Comparison of ENCODE assay signal across 9 mouse cellular contexts in genomic region chr3:116661870-116662414, GRCm38 (mm10). TPM values are rescaled to one million over a fixed set of nuclear protein-coding genes. Genes with fewer than 3 reads are reported as not detected.
A peak's percentile ranks its signal among the peaks of the same experiment; 100 is the strongest.
DNase-seq lines count a peak whose midpoint lies in the region; ATAC-seq and TF ChIP-seq lines count a peak whose summit lies in the region.
"Had no signal": no experiment of that assay in that cellular context is flagged by ENCODE, and none has a peak within 500 bp of the region (broad histone marks: within the 10 kb centered on the region; RNA-seq: fewer than 3 reads in every experiment).

No protein-coding gene starts in this region.

- no peak for TF ChIP-seq EP300 in MEL (IDR thresholded peaks at IDR 0.05; ENCODE audit: low read depth in 1 of 2, low read length in 2 of 2)

- peaks cover 0 to 25% of the 10 kb centered on the region in 2 experiments; a peak in 3 of 4 replicates for H3K36me3 ChIP-seq in MEL (ENCODE audit: control insufficient read depth in 1 of 2, insufficient read depth in 2 of 2, low read length in 2 of 2)
- no peaks in the 10 kb centered on the region for H3K36me3 ChIP-seq in embryonic facial prominence, embryonic 14.5 days (ENCODE audit: control insufficient read depth, insufficient read depth, low read length)
- no peaks in the 10 kb centered on the region for H3K36me3 ChIP-seq in hindbrain, embryonic 14.5 days (replicated peaks; ENCODE audit: control insufficient read depth, insufficient read depth)
- no peaks in the 10 kb centered on the region for H3K36me3 ChIP-seq in liver, embryonic 15.5 days (replicated peaks)
- no peaks in the 10 kb centered on the region for H3K36me3 ChIP-seq in stomach, embryonic 15.5 days

- H3K27me3 ChIP-seq in MEL (ENCODE audit: control insufficient read depth in 1 of 2, insufficient read depth in 2 of 2, low read length in 2 of 2), result no peaks in the 10 kb centered on the region
- H3K27me3 ChIP-seq in embryonic facial prominence, embryonic 14.5 days (replicated peaks; ENCODE audit: control insufficient read depth, insufficient read depth, low read length), result no peaks in the 10 kb centered on the region
- H3K27me3 ChIP-seq in hindbrain, embryonic 14.5 days (ENCODE audit: control insufficient read depth, insufficient read depth, low read length), result no peaks in the 10 kb centered on the region
- no peaks in the 10 kb centered on the region for H3K27me3 ChIP-seq in liver, embryonic 15.5 days
- no peaks in the 10 kb centered on the region for H3K27me3 ChIP-seq in stomach, embryonic 15.5 days (replicated peaks)

- TF ChIP-seq RAD21 in MEL (IDR thresholded peaks at IDR 0.05; ENCODE audit: low read depth, low read length), result no peak

- WGBS in embryonic facial prominence, embryonic 14.5 days, result 0% methylated on average over 24 of the region's 68 CpGs
- under 1% methylated on average over 55 of the region's 68 CpGs for WGBS in hindbrain, embryonic 14.5 days
- under 1% methylated on average over 66 of the region's 68 CpGs for WGBS in liver, embryonic 15.5 days (ENCODE audit: insufficient replicate concordance)
- under 1% methylated on average over 62 of the region's 68 CpGs for WGBS in stomach, embryonic 15.5 days

- no peaks in the 10 kb centered on the region for H3K9me3 ChIP-seq in MEL (replicated peaks; ENCODE audit: insufficient read depth, low read length)
- no peaks in the 10 kb centered on the region for H3K9me3 ChIP-seq in embryonic facial prominence, embryonic 14.5 days (ENCODE audit: control insufficient read depth, low read length)
- no peaks in the 10 kb centered on the region for H3K9me3 ChIP-seq in hindbrain, embryonic 14.5 days (ENCODE audit: control insufficient read depth, low read length)
- no peaks in the 10 kb centered on the region for H3K9me3 ChIP-seq in liver, embryonic 15.5 days (replicated peaks)
- H3K9me3 ChIP-seq in stomach, embryonic 15.5 days, result no peaks in the 10 kb centered on the region

- peak overlapping the region; percentile 96 for H3K9ac ChIP-seq in MEL (ENCODE audit: control insufficient read depth, low read depth, low read length, poor library complexity, severe bottlenecking)
- H3K9ac ChIP-seq in embryonic facial prominence, embryonic 14.5 days (ENCODE audit: low read depth, low read length), result peak overlapping the region; percentile 98
- H3K9ac ChIP-seq in hindbrain, embryonic 14.5 days, result peak overlapping the region; percentile 98
- peak overlapping the region; percentile 92 for H3K9ac ChIP-seq in liver, embryonic 15.5 days
- peak overlapping the region; percentile 90 for H3K9ac ChIP-seq in stomach, embryonic 15.5 days

- H3K4me2 ChIP-seq in embryonic facial prominence, embryonic 14.5 days (ENCODE audit: low read depth, low read length), result peak overlapping the region; percentile 72
- peak overlapping the region; percentile 78 for H3K4me2 ChIP-seq in hindbrain, embryonic 14.5 days (replicated peaks)
- peak overlapping the region; percentile 84 for H3K4me2 ChIP-seq in liver, embryonic 15.5 days
- H3K4me2 ChIP-seq in stomach, embryonic 15.5 days, result peak overlapping the region; percentile 57

- no peak for TF ChIP-seq POLR2A in MEL (IDR thresholded peaks at IDR 0.05; ENCODE audit: control insufficient read depth in 1 of 2, insufficient read depth in 1 of 2, low read depth in 1 of 2, low read length in 2 of 2, poor library complexity in 1 of 2)

- peak overlapping the region; percentile 91 to 95 for H3K4me3 ChIP-seq in MEL (ENCODE audit: control insufficient read depth in 1 of 2, insufficient read depth in 1 of 2, low read depth in 2 of 2, low read length in 2 of 2)
- peak overlapping the region; percentile 95 for H3K4me3 ChIP-seq in embryonic facial prominence, embryonic 14.5 days (ENCODE audit: low read depth, low read length)
- H3K4me3 ChIP-seq in hindbrain, embryonic 14.5 days (replicated peaks; ENCODE audit: low read length), result peak overlapping the region; percentile 74
- H3K4me3 ChIP-seq in liver, embryonic 15.5 days (replicated peaks), result peak overlapping the region; percentile 100
- peak overlapping the region; percentile 83 for H3K4me3 ChIP-seq in stomach, embryonic 15.5 days (replicated peaks)

- DNase-seq in kidney, adult 8-10 months, result peak; percentile 14 to 44
- DNase-seq in kidney, adult 18-20 months, result no peak
- DNase-seq in MEL (ENCODE audit: low read depth, low spot score), result no peak
- no peak for DNase-seq in embryonic facial prominence, embryonic 14.5 days (ENCODE audit: low spot score)
- peak; percentile 46 for DNase-seq in hindbrain, embryonic 14.5 days (ENCODE audit: low spot score)
- DNase-seq in c-Kit-positive CD71-positive TER-119-positive erythroid progenitor cells, embryonic 14.5 days (ENCODE audit: low spot score), result no peak

- no peak for TF ChIP-seq CTCF in MEL (IDR thresholded peaks at IDR 0.05 in 2 of 3, conservative IDR thresholded peaks at IDR 0.05 in 1 of 3; ENCODE audit: control insufficient read depth in 1 of 3, insufficient read depth in 1 of 3, low read depth in 2 of 3, low read length in 3 of 3, poor library complexity in 1 of 3, severe bottlenecking in 1 of 3)

- peaks cover 2 to 25% of the 10 kb centered on the region in 2 experiments; a peak in 2 of 4 replicates for H3K4me1 ChIP-seq in MEL (ENCODE audit: control insufficient read depth in 1 of 2, insufficient read depth in 2 of 2, low read length in 2 of 2)
- peaks cover 34% of the 10 kb centered on the region for H3K4me1 ChIP-seq in embryonic facial prominence, embryonic 14.5 days (ENCODE audit: control insufficient read depth, insufficient read depth, low read length)
- peaks cover 29% of the 10 kb centered on the region for H3K4me1 ChIP-seq in hindbrain, embryonic 14.5 days (replicated peaks; ENCODE audit: control insufficient read depth, insufficient read depth, low read length)
- peaks cover 47% of the 10 kb centered on the region for H3K4me1 ChIP-seq in liver, embryonic 15.5 days (replicated peaks)
- peaks cover 6% of the 10 kb centered on the region; the same call in 1 of the 2 replicates for H3K4me1 ChIP-seq in stomach, embryonic 15.5 days

- peaks cover 51% of the 10 kb centered on the region for H3K79me2 ChIP-seq in MEL (ENCODE audit: control insufficient read depth, insufficient read depth, low read length, poor library complexity)

- H3K27ac ChIP-seq in MEL (ENCODE audit: control insufficient read depth, low read depth, low read length), result peak overlapping the region; percentile 77
- peak overlapping the region; percentile 95 for H3K27ac ChIP-seq in embryonic facial prominence, embryonic 14.5 days (replicated peaks; ENCODE audit: low read depth, low read length)
- H3K27ac ChIP-seq in hindbrain, embryonic 14.5 days, result peak overlapping the region; percentile 95
- peak overlapping the region; percentile 93 for H3K27ac ChIP-seq in liver, embryonic 15.5 days (replicated peaks)
- peak overlapping the region; percentile 89 for H3K27ac ChIP-seq in stomach, embryonic 15.5 days

- ATAC-seq in embryonic facial prominence, embryonic 14.5 days (ENCODE audit: low read depth), result peak; percentile 86
- ATAC-seq in hindbrain, embryonic 14.5 days (ENCODE audit: low FRiP score), result peak; percentile 87
- peak; percentile 80 for ATAC-seq in liver, embryonic 15.5 days (ENCODE audit: insufficient read depth)
- ATAC-seq in stomach, embryonic 15.5 days (ENCODE audit: insufficient read depth, low FRiP score, low read depth), result peak; percentile 84

TF ChIP-seq in MEL, 35 proteins besides CTCF, POLR2A, EP300 and RAD21 (continues in another document):
- peak; percentile 63; the same call in 1 of the 2 replicates for TF ChIP-seq MXI1 (IDR thresholded peaks at IDR 0.05; ENCODE audit: low read depth, low read length)
- peak; percentile 62; the same call in 1 of the 2 replicates for TF ChIP-seq UBTF (IDR thresholded peaks at IDR 0.05; ENCODE audit: borderline replicate concordance, insufficient read depth, low read depth, low read length)
- no peak for TF ChIP-seq JUND (IDR thresholded peaks at IDR 0.05; ENCODE audit: low read depth, low read length)

RNA-seq across cellular contexts. Expression of gene Mfsd14a, which starts 0.5 kb away (rescaled TPM):
- total RNA-seq in MEL (2012; rRNA removed), result 36.8 and 39.2 TPM in 2 replicates
- 100 to 1,000 TPM in 1 of 2 experiments, 10 to 100 TPM in 1; 45.9 to 111 TPM for polyA plus RNA-seq in MEL (2012; ENCODE audit: insufficient read depth in 1 of 2, insufficient read length in 2 of 2, low read depth in 1 of 2, low replicate concordance in 2 of 2, missing spikeins in 1 of 2)
- 77.5 and 86.2 TPM in 2 replicates for polyA plus RNA-seq in embryonic facial prominence, embryonic 14.5 days (2014; fragmentation: Nextera tagmentation; extraction: Ambion mirVana)
- 71.2 and 77.0 TPM in 2 replicates for polyA plus RNA-seq in hindbrain, embryonic 14.5 days (2014; fragmentation: Nextera tagmentation; extraction: Ambion mirVana)
- 33.3 and 34.9 TPM in 2 replicates for polyA plus RNA-seq in liver, embryonic 15.5 days (2015; fragmentation: Nextera tagmentation; extraction: Ambion mirVana)
- 79.5 and 86.6 TPM in 2 replicates for polyA plus RNA-seq in stomach, embryonic 15.5 days (2015; fragmentation: Nextera tagmentation; extraction: Ambion mirVana)

RNA-seq across cellular contexts. Expression of gene Gm43191, which starts 19.1 kb away (rescaled TPM):
- 0.39 and 1.0 TPM in 2 replicates for total RNA-seq in MEL (2012; rRNA removed)
- not detected for polyA plus RNA-seq in MEL (2012; ENCODE audit: insufficient read depth in 1 of 2, insufficient read length in 2 of 2, low read depth in 1 of 2, low replicate concordance in 2 of 2, missing spikeins in 1 of 2)
- polyA plus RNA-seq in embryonic facial prominence, embryonic 14.5 days (2014; fragmentation: Nextera tagmentation; extraction: Ambion mirVana), result not detected in 2 replicates
- polyA plus RNA-seq in hindbrain, embryonic 14.5 days (2014; fragmentation: Nextera tagmentation; extraction: Ambion mirVana), result not detected in 2 replicates
- not detected in 2 replicates for polyA plus RNA-seq in liver, embryonic 15.5 days (2015; fragmentation: Nextera tagmentation; extraction: Ambion mirVana)
- polyA plus RNA-seq in stomach, embryonic 15.5 days (2015; fragmentation: Nextera tagmentation; extraction: Ambion mirVana), result 0.61 TPM in 1 of 2 replicates, not detected in the other
- total RNA-seq: left cerebral cortex, postnatal 14 days had no signal

RNA-seq across cellular contexts. Expression of gene Trmt13, which starts 47.6 kb away (rescaled TPM):
- total RNA-seq in MEL (2012; rRNA removed), result 10.2 and 15.5 TPM in 2 replicates
- polyA plus RNA-seq in MEL (2012; ENCODE audit: insufficient read depth in 1 of 2, insufficient read length in 2 of 2, low read depth in 1 of 2, low replicate concordance in 2 of 2, missing spikeins in 1 of 2), result 10 to 100 TPM in 1 of 2 experiments, not detected in 1; 12.0 TPM
- 17.5 and 20.1 TPM in 2 replicates for polyA plus RNA-seq in embryonic facial prominence, embryonic 14.5 days (2014; fragmentation: Nextera tagmentation; extraction: Ambion mirVana)
- 15.9 and 24.5 TPM in 2 replicates for polyA plus RNA-seq in hindbrain, embryonic 14.5 days (2014; fragmentation: Nextera tagmentation; extraction: Ambion mirVana)
- polyA plus RNA-seq in liver, embryonic 15.5 days (2015; fragmentation: Nextera tagmentation; extraction: Ambion mirVana), result 7.3 and 8.2 TPM in 2 replicates
- polyA plus RNA-seq in stomach, embryonic 15.5 days (2015; fragmentation: Nextera tagmentation; extraction: Ambion mirVana), result 28.4 and 29.8 TPM in 2 replicates

RNA-seq across cellular contexts. Expression of gene Slc35a3, which starts 50.7 kb away (rescaled TPM):
- total RNA-seq in MEL (2012; rRNA removed), result 16.7 and 20.3 TPM in 2 replicates
- polyA plus RNA-seq in MEL (2012; ENCODE audit: insufficient read depth in 1 of 2, insufficient read length in 2 of 2, low read depth in 1 of 2, low replicate concordance in 2 of 2, missing spikeins in 1 of 2), result 10 to 100 TPM in 1 of 2 experiments, not detected in 1; 19.2 TPM
- 9.4 and 9.8 TPM in 2 replicates for polyA plus RNA-seq in embryonic facial prominence, embryonic 14.5 days (2014; fragmentation: Nextera tagmentation; extraction: Ambion mirVana)
- 10.1 and 10.3 TPM in 2 replicates for polyA plus RNA-seq in hindbrain, embryonic 14.5 days (2014; fragmentation: Nextera tagmentation; extraction: Ambion mirVana)
- 7.7 and 8.4 TPM in 2 replicates for polyA plus RNA-seq in liver, embryonic 15.5 days (2015; fragmentation: Nextera tagmentation; extraction: Ambion mirVana)
- polyA plus RNA-seq in stomach, embryonic 15.5 days (2015; fragmentation: Nextera tagmentation; extraction: Ambion mirVana), result 21.5 and 22.3 TPM in 2 replicates

Comparison
In these comparisons a context has a peak if more than half of its experiments do, and no peak if none do; other contexts are left out.
1. DNase-seq: peak in kidney, adult 8-10 months (2 of 2) and hindbrain, embryonic 14.5 days (single experiment); none in kidney, adult 18-20 months (single experiment), MEL (single experiment), embryonic facial prominence, embryonic 14.5 days (single experiment) and c-Kit-positive CD71-positive TER-119-positive erythroid progenitor cells, embryonic 14.5 days (single experiment).
2. Peak in every context shown above with its lines, with median percentiles within 50 percentile points of each other: H3K27ac ChIP-seq, H3K4me3 ChIP-seq, H3K9ac ChIP-seq, ATAC-seq and H3K4me2 ChIP-seq.